Mouse (Mus musculus): Measurements from ENCODE around the gene Smarce1. TPM values are rescaled to one million over a fixed set of nuclear protein-coding genes. Genes with fewer than 3 reads are reported as not detected.
"Not testable (repeated sequence)": the region's sequence is repeated elsewhere in the genome, so short reads cannot be mapped to it uniquely, and the experiment has no call there.

Gene Smarce1
- 77.0 and 93.4 TPM in 2 replicates for total RNA-seq (2021)
- long read RNA-seq, experiment 1, transcript Smarce1-201 (11 exons, 2,919 nt) = major isoform, 53 of 63 reads
- long read RNA-seq, experiment 1, partial matches to known transcripts = 2 of 63 reads
- long read RNA-seq, experiment 1, other reads (novel, unspliced or antisense) = 5 of 63 reads
- long read RNA-seq, experiment 2, transcript Smarce1-201 (11 exons, 2,919 nt) = major isoform, 25 of 37 reads
- long read RNA-seq, experiment 2, partial matches to known transcripts = 6 of 37 reads
- long read RNA-seq, experiment 2, other reads (novel, unspliced or antisense) = 4 of 37 reads

DNA sequence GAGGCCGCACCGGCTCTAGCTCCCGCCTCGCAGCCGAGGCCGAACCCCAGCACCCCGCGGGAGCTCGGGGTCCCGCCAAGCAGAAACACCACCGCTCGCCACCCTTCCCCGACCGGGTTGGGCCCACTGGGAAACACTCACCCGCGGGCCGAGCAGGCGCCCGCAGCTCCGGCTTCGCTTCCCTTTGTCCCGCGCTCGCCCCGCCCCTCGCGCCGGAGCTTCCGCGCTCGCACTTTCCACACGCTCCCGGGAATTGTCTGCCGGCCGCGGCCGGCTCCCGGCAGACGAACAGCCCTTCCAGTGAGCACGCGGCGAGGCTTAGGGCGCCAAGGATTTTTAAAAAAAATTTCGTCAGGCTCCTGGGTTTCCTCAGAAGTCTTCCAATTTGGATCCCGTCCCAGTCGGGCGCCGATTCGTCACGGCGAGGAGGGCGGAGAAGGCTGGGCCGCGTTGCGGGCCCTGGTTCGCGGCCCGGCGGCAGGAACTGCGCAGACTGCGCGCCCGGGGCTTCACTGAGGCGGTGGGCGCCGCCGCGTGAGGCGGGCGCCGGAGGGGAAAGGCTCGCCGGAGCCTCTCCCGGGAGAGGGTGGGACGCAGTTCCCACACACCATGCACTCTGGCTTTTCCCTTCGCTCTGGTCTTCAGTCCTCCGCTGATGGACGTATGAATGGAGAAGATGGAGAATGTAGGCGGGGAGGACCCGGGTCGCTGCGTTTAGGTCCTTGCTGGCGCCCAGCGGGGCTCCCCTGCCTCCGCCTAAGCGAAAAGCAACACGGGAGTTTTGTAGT is at the start of gene Smarce1:
Gene Smarce1, minus strand, starts transcription at position 757 of the 788 bp plus-strand sequence.
- DNase-seq = peak; percentile 91

DNA sequence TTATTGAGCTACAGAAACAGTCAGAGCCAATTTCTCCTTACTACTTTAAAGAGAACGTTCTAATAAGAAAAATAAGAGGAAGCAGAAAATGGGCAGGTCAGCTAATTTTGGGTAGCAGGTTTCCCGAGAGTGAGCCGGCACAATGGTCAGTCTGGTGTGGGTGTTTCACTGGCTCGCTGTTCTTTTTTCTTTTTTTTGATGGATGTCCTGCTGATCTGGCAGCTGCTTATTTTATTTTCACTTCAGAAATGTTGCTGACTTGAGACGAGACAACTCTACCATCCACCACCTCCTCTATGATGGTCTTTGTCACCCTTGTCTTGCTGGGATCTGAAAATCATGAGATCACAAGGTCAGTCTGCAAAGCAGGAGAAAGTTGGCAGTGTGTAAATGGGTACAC is 49.2 kb upstream of the Smarce1 start:
- no peak for DNase-seq

DNA sequence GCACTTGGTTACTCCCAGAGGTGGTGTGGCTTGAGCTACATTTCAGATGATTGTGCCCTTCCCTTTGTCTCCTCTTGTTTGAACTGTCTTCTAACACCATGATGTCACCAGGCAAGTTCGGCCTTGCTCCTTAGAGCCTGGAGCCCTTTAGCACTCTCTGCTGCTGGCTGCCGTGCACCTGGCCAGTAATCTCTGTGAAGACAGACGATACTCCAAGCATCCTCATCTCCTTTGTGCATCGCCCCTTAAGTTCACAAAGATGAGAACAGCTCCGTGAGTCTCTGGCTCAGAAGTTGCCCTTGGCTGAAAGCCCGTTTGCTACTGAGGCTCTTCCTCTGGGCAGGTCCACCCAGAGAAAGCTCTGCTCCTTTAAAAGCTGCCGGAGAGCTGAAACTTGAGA is 46.0 kb upstream of the Smarce1 start:
- DNase-seq = no peak

DNA sequence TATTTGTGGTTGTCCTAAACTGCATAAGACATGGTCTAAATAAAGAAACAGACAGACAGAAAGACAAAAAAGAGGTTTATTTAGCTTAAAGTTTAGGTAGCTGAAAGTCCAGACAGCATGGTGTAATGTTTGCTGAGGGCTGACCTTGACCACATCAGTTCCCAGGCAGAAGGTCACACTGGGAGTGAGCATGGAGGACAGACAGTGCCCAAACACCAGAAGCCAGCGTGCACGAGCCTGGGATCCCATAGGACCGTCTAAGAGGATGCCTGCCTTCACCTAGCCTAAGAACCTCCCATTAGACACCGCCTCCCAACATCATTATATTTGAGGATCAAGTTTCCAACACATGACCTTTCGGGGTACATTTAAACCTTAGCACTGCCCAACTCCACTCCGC is 44.8 kb upstream of the Smarce1 start:
- no peak for DNase-seq

DNA sequence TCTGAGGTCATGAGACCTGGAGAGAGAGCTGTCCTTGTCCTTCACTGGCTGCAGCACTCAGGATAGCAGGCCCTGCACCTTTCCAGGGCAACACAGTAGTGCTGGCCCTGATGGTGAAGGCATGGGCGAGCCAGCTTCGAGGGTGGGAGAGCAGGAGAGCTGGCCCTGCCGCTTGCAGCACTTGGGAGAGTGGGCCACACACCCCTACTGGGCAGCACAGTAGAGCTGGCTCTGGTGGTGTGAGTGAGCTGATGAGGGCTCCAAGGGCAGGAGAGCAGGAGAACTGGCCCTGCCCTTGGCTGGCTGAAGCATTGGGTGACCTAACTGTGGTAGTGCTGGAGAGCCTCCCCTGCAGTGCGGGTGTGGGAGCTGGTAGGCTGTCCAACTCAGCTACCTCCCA is 41.9 kb upstream of the Smarce1 start:
- DNase-seq = peak; percentile 6

DNA sequence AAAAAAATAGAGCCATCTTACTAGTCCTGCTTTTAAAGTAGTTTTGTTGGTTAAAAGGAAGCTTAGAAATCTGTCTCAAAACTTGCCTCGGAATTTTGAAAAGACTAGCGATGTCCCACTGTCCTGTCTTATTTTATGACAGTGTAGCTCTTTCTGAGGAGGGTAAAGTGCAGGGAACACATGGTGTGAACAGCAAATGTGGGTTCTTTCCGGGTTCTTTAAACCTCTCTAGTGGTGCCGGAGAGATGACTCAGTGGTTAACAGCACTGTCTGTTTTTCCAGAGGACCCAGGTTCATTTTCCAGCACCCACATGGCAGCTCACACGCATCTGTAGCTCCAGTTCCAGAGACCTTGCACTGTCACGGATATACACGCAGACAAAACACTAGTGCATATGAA is 38.4 kb upstream of the Smarce1 start:
- no peak for DNase-seq

DNA sequence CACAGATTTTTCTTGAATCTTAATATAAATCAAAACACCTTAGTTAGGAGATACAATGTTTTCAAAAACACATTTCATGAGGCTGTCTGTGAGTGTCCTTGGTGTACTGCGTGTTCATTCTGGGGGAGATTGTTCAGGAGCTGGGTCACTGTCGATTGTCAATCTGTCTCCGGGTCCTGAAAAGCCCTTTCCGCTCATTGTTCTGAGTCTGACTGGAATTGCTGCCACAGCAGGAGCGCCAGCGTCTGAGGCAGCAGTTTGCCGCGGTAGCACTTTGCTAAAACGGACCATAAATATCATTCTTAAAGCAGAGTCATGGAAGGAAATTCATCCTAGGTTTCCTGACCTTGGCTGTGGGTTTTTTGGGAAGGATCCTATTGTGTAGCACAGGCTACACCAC is 35.0 kb upstream of the Smarce1 start:
- peak; percentile 31 for DNase-seq

DNA sequence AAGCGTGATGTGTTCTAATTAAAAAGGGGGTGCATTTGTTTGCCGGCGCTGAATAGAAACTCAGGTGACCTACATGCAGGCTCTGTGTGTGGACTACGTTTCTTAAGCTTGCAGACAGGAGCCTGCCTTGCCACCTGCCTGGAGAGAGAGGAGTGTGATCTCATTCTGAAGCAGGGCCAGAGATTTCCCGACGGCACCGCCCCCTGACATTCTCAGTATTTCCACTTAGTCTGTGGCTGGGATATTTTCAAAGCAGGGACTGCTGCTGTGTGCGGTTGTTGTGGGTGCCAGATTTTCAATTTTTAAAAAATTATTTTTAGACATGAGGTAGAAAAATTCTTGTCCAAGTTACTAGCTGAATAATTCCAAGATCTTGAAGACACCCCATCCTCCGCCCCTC is 34.4 kb upstream of the Smarce1 start:
- peak; percentile 34 for DNase-seq

DNA sequence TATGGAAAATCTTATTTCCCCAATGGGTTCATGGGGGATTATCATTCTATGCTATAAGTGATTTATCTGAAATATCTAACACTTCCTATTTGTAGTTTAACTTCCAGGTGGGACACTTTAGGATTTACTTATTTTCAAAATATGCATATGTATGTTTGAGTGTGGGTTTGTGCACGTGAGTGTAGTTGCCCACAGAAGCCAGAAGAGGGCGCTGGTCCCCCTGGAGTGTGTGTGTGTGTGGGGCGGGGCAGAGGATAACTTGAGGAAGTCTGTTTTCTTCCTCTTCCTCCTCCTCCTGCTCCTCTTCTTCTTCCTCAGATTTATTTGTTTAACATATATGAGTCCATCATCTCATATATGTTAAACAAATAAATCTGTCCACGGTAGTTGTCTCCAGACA is 25.4 kb upstream of the Smarce1 start:
- DNase-seq = no peak

DNA sequence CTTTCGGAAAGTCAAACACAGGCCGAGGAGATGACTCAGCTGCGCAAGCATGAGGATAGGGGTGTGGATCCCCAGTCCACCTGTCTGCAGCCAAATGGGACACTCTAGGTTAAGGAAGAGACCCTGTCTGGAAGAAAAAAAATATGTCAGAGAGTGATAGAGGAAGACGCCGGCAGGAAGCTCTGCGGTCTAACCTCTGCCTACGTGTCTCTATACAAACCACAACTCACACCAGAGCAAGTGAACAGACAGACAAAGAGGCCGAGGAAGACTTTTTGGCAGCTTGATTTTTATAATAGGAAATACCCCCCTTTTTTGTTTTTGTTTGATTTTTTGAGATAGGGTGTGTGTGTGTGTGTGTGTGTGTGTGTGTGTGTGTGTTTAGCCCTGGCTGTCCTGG is 24.5 kb upstream of the Smarce1 start:
- no peak for DNase-seq

DNA sequence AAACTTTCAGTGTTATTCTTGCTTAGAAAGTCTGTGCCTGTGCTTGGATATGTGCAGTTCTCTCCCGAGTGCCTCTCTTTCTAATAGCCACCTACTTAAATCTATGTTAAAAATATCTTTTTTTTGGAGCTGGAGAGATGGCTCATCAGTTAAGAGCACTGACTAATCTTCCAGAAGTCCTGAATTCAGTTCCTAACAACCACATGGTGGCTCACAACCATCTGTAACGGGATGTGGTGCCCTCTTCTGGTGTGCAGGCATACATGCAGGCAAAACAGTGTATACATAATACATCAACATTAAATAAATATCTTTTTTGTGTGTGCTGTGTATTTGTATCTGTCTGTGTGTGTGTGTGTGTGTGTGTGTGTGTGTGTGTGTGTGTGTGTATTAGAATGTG is 23.1 kb upstream of the Smarce1 start:
- DNase-seq = no peak

DNA sequence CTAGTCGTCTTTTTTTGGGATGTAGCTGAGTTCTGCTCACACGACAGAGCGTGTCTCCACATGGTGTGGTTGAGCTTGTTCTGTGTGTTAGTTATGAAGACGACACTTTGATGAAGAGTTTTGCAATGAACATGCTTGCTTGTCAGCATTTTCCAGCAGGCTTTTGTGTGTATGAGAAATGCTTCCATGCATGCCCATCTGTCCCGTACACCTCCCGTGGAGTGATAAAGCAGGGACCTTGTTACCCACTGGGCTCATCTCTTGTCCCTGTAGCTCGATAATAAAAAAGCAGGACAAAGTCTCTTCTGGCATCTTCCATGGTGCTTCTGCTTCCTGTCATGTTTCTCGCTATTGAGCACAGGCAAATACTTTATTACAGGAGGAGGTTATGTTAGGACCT is 21.9 kb upstream of the Smarce1 start:
- no peak for DNase-seq

DNA sequence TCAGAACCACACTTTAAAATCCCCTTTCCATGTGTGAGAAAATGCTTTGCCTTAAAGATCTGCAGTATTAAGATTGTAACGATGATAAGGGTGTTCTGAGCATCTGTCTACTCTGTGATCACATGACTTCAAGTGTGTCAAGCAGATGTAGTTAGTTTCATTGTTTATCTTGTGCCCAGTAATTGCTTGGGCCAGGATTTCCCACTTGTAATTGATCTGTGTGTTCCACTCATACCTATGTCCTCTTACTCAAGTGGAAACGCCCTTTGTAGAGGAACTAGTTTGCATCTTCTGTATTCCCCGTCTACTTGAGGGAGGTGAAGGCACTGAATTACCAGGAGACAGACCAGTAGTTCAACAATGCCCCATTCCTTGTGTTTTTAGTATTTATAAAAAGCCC is 19.8 kb upstream of the Smarce1 start:
- no peak for DNase-seq

DNA sequence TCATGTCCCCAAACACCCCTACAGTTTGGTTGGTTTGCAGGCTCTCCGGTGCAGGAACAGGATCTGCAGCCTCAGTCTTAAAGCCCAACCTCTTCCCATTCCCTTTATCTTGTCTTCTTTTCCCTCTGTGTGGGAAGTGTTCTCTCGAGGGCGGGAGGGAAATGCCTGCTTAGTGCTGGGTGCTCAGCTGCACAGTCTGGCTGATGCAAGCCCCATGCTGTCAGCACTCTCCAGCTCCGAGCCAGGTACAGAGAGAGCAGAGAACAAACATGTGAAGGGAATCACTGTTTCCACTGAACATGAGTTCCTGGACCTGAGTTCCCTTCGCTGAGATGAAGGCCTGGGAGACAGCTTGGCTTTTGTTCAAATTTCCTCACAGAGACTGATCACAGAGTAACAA is 19.4 kb upstream of the Smarce1 start:
- DNase-seq = no peak

DNA sequence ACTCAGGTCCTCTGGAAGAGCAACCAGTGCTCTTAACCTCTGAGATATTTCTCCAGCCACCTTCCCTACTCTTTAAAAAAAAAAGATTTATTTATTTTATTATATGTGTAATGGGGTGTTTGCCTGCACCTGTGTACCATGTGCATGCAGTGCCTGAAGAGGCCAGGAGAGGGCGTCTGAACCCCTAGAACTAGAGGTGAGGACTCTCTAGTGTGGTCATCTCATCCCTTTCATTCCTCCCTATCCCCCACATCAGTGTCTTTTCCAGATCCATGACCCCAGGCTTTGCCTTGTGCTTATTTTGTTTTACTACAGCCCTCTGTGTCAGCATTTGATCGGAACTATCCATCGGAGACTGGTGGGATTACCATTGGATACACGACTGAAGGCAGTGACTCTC is 18.3 kb upstream of the Smarce1 start:
- DNase-seq = peak; percentile 61

DNA sequence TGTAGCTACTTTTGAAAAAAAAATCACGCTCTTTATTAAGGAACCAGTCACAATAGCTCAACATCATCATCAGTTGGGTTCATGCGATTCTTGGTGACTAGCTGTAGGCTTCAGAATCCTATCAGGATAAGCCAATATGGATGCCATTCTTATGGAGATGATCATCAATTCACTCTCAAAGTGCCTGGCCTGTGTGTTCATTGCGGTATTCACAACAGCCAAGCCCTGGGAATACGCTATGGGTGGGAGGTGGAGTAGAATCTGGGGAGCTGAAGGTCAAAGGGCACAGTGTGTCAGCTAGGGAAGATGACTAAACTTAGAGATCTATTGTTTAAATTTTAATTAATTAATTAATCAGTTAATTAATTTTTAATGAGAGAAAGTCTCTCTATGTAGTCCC is 17.1 kb upstream of the Smarce1 start:
- DNase-seq = no peak

DNA sequence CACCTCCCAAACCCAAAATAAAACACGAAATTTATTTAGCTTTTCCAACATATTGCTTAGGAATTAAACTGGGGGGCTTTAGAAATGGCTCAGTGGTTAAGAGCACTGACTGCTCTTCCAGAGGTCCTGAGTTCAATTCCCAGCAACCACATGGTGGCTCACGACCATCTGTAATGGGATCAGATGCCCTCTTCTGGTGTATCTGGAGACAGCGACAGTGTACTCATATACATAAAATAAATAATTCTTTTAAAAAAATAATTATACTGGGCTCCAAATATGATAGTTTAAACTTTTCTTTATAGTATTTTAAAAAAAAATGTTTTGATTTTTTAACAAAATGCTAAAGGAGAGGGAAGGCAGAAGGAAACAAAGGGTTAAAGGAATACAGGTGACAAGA is 13.7 kb upstream of the Smarce1 start:
- not testable (repeated sequence) for DNase-seq

DNA sequence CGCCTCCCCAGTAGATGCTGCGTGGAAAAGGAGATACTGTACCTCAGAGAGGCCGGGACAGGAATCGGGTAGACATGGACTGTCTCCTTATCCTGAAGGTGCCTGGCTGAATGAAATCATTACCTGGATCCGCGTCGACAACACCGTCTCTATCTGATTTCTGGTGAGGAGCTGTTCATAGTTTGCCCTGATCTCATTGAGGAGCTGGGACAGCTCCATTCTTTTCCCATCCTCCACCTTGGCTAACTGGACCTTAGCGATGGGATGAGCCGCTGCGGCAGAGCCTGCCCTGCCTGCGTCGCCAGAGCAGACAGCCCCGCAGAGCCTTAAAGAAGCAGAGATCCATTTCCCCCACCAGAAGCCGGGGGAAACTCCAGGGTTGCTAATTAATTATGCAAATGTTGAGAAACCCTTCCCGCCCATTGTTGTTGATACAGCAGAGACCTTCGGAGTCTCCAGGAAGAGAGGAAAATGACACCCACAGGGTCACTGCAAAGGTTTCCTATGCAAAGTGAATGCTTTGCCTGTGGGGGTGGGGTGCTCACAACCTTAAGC is 13.1 kb upstream of the Smarce1 start, which contains the start of gene Krt222:
Gene Krt222, minus strand, starts transcription at position 266 of the 555 bp plus-strand sequence.
- peak; percentile 35 for DNase-seq

DNA sequence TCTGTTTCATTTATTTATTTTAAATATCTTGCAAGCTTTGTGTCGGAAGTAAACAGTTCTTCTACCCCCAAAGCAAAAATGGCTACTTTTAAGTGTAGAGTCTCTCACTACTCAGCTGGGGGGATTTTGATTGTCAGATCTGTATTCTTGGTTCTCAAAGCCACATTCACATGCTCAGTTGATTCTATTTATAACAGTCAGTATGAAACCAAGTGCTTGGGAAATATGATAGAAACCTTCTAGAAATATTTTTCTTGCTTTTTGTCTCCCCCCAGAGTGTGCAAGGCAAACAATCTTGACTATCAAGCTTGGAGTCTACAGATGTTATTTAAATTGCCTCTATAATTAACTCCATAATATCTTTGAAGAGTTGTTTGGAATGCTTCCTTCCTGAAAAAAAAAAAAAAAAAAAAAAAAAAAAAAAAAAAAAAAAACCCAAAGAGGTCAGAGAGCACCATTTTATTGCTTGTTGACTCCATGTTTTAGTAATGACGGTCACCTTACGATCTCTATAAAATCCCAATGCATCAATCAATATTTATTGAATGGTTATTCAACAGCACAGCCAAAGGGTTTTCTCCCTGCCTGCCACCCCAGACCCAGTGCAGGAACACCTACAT is 12.5 kb upstream of the Smarce1 start:
- DNase-seq = no peak

DNA sequence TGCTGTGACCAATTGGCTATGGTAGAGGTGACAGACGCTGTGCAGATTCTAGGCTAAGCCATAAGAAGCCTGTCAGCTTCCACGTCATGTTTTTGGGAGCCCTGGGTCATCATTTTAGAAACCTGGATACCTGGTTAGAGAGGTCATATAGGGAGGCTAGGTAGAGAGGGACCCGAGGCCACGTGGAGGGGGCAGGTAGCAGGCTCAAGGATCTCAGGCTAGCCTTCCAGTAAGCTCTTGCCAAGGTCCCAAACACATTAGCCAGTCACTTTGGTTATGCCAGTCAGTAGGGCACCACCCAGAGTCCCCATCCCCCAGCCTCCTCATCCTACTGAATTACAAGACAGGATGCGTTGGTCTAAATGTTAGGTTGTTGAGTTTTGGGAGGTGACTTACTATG is 11.2 kb upstream of the Smarce1 start:
- DNase-seq = no peak

DNA sequence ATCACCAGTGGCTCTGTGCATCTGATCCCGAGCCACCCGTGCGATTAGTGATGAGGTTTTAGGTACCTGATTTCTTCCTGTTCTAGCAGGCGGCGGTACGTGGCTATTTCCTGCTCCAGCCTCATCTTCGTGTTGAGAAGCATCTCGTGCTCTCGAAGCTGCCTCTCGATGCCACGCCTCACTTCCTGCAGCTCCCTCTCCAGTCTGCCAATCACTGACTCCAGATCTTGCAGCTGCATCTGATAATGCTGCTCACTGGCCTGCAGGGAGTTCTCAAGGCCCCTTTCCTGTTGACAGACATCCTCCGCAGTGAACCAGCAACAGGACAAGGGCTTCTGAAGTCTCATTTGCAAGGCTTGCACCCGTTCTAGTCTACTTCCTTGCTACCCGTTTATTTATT is 7.7 kb upstream of the Smarce1 start:
- peak; percentile 18 for DNase-seq

DNA sequence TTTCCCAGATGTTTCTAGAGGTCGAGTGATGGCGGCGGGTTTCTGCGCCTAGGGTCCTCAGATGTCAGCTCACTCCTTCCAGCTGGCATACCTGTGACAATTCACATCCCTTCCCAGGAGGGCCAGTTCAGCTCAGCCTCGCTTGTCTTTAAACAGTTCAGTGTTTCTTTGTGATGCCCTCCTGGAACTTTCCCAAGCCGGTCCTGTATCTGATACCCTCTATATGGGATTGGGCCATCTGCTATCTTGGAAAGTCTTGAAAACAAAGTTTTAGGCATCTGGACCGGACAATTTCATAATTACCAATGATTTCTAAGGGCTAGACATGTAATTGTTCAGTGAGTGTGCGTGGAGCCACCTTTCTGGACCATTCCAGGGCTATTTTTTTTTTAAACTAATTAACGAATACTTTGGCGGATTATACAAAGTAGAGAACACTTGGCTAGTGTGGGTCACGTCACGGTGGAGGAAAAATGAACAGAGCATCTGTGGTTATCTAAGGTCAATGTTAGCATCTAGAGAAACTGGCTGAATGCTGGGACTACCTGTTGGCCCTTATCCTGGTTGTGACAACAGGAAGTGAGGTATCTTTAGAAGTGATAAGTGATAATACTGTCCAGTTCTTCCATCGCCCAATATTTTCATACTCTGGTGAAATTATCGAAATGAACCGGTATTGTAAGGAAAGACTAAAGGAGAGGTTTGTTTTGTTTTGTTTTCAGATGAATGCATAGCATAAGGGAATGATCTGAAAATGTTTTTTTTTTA is 416 bp upstream of the Smarce1 start:
- DNase-seq = no peak
